Mouse (Mus musculus): ENCODE data around the gene Dnhd1.
A peak's percentile ranks its signal among the peaks of the same experiment; 100 is the strongest.
"Not testable (repeated sequence)": the region's sequence is repeated elsewhere in the genome, so short reads cannot be mapped to it uniquely, and the experiment has no call there.

Gene Dnhd1

GRCm38 (mm10) chr7:105741978-105742377 is 91.4 kb downstream of the Dnhd1 start:
- no peak for DNase-seq

GRCm38 (mm10) chr7:105742539-105743215 is 92.0 kb downstream of the Dnhd1 start:
- not testable (repeated sequence) for DNase-seq

GRCm38 (mm10) chr7:105743246-105743925 is 92.8 kb downstream of the Dnhd1 start:
- DNase-seq = not testable (repeated sequence)

GRCm38 (mm10) chr7:105743926-105744590 is 93.4 kb downstream of the Dnhd1 start, which contains the start of gene Taf10:
TSS of gene Taf10 (minus strand) at chr7:105744361.
- DNase-seq = peak; percentile 84 to 88

GRCm38 (mm10) chr7:105747776-105748175 is 97.1 kb downstream of the Dnhd1 start:
- DNase-seq = no peak

GRCm38 (mm10) chr7:105751491-105752433 is 101.1 kb downstream of the Dnhd1 start, which contains the start of gene Tpp1:
TSS of gene Tpp1 (minus strand) at chr7:105752235.
- DNase-seq = peak; percentile 76 to 87

GRCm38 (mm10) chr7:105752716-105753115 is 102.1 kb downstream of the Dnhd1 start:
- DNase-seq = no peak

- DNase-seq = no peak
These were observed 102.7 kb downstream of the Dnhd1 start for GRCm38 (mm10) chr7:105753281-105753680.

- DNase-seq = no peak
These were observed 111.3 kb downstream of the Dnhd1 start for GRCm38 (mm10) chr7:105761813-105762484.

GRCm38 (mm10) chr7:105762517-105763270 is 112.1 kb downstream of the Dnhd1 start:
- DNase-seq = no peak

- no peak for DNase-seq
These were observed 113.7 kb downstream of the Dnhd1 start for GRCm38 (mm10) chr7:105764331-105764730.

GRCm38 (mm10) chr7:105767729-105768165 is 117.1 kb downstream of the Dnhd1 start:
- DNase-seq = no peak

- DNase-seq = no peak
These were observed 119.3 kb downstream of the Dnhd1 start for GRCm38 (mm10) chr7:105769959-105770358.

All from thymus, adult 18-20 months (tissue).